Mouse (Mus musculus) ovary, postnatal 14 days (tissue): Measurements from ENCODE around the gene Gm48551.

Experiments
- DNase-seq: peaks from one replicate; pipeline ENCODE4 v3.0.0; 2022; ENCODE audit warnings: low spot score

Gene Gm48551

DNA sequence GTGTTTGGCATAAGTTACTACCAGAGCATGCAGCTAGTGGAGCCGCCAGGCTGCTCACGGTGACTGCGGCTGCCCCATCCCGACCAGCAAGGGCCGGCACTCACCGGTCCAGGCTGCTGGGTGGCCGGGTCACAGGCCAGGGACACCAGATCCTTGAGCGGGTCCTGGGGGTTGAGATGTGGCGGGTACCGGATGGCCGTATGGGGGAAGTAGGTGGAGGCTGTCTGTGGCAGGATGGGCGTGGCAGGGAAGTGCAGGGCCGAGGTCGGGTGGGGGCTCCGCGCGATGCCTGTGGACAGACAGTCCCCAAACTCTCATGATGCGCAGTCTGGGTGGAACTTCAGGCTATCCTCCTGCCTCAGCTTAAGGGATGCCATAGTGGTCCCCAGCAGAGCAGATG lies 20.5 kb downstream of the Gm48551 start:
- DNase-seq, result no peak

DNA sequence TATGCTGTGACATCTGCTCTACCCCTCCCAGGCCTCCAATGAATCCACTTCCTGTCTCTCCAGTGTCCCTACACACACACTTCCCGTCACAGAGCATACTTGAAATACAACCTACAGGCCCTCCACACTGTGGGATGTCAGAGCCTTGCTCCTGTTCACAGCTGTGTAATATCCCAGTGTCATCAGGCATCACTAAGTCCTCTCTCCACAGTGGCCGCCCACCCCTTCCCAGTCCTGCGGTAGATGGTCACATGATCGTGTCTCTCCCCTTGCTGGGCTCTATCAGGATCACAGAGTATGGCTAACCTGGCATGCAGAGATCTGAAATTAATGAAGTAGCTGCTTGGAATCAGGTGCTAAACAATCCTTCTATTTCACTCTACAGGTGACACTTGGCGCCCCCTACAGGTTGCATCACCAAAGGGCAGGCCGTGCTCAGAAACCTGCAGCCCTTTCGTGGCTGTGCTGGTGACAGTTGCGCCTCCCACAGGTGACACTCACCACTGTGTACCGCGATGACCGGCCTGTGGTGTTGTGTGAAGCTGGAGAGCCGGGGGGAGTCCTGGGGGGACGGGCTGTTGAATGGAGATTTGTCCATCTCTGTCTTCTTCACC lies 21.4 kb downstream of the Gm48551 start:
- no peak for DNase-seq

GRCm38 (mm10) chr10:81406504-81407440 lies 22.5 kb downstream of the Gm48551 start:
- DNase-seq, result no peak

DNA sequence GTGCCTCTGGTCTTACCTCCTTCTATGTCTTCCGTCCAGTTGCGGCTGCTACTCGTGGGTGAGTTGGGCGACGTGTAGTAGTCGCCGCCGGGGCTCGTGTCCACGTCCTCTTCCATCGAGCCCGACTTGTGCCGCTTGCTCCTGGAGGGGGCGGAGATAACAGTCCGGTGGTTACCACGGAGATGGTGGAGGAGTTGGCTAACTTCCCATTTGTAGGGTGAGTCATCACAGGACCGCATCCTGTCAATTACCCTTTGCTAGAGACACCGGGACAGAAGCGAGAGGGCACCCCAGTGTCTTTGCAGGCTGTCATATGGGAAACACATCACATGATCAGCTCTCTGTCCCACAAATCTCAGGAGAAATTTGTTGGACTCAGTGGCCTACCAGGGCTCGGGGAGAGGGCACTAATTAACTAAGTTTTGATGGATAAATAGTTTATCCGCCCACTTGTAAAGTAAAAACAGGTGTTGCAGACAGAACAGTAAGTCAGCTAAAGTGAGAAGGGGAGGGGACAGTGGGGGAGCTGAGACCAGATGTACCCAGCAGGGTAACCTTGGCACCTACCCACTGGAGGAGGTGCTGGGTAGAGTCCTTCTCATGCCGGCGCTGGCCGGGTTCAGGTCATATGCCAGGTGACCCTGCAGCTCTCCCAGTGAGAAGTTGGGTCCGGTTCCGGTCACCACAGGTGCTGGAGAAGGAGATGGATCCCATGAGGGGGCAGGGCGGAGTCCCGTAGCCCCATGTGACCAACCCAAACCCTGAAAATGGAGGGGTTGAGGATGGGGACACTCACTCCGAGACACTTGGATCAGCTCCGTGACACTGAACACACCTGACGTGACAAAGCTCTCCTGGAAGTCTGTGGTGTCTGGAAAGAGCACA lies 23.5 kb downstream of the Gm48551 start:
- no peak for DNase-seq

DNA sequence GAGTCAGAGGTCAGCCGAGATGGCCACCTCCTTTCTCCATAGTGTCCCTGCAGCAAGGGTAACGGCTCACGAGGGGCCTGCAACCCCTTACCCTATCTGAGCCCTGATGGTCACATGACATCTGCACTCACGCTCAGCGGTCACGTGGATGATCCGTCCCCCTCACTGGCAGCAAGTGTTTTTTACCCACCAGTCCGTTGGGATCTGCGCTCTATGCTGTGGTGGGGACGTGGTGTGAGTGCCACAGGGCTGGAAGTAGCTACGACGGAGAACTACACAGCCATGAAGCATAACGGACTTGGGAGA lies 24.1 kb downstream of the Gm48551 start:
- DNase-seq, result no peak

- DNase-seq, result no peak
Observed at GRCm38 (mm10) chr10:81408871-81409291, 24.6 kb downstream of the Gm48551 start.

- no peak for DNase-seq
Observed at GRCm38 (mm10) chr10:81409330-81409729, 25.1 kb downstream of the Gm48551 start.

- no peak for DNase-seq
Observed at GRCm38 (mm10) chr10:81410350-81410749, 26.1 kb downstream of the Gm48551 start.

DNA sequence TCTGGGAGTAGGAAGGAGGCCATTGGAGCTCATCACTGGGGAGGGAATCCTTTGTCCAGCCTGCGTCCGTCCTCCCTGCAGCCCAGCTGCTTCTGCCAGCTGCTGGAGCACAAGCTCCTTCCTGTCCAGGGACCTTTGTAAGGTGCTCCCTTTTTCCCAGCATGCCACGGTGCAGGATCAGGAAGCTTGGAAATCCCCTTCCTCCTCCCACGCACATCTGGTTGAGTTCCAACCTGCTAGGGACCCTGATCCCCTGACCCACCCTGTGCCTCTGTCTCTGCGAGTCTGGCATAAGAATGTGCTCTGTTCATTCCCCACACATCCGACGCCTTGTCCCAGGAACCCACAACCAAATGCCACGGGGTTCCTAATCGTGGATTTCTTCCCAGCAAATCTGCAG lies 26.7 kb downstream of the Gm48551 start:
- DNase-seq, result no peak

- DNase-seq, result peak; percentile 86
Observed at GRCm38 (mm10) chr10:81411471-81412400, 27.5 kb downstream of the Gm48551 start.

GRCm38 (mm10) chr10:81412586-81413309 lies 28.5 kb downstream of the Gm48551 start:
- DNase-seq, result no peak

GRCm38 (mm10) chr10:81413310-81414261 lies 29.3 kb downstream of the Gm48551 start:
- peak; percentile 84 for DNase-seq

GRCm38 (mm10) chr10:81414682-81415081 lies 30.4 kb downstream of the Gm48551 start:
- no peak for DNase-seq

- no peak for DNase-seq
Observed at GRCm38 (mm10) chr10:81415146-81415545, 30.9 kb downstream of the Gm48551 start.

- no peak for DNase-seq
Observed at GRCm38 (mm10) chr10:81415549-81416310, 31.5 kb downstream of the Gm48551 start.

- DNase-seq, result peak; percentile 84
Observed at GRCm38 (mm10) chr10:81416581-81417226, 32.4 kb downstream of the Gm48551 start.

DNA sequence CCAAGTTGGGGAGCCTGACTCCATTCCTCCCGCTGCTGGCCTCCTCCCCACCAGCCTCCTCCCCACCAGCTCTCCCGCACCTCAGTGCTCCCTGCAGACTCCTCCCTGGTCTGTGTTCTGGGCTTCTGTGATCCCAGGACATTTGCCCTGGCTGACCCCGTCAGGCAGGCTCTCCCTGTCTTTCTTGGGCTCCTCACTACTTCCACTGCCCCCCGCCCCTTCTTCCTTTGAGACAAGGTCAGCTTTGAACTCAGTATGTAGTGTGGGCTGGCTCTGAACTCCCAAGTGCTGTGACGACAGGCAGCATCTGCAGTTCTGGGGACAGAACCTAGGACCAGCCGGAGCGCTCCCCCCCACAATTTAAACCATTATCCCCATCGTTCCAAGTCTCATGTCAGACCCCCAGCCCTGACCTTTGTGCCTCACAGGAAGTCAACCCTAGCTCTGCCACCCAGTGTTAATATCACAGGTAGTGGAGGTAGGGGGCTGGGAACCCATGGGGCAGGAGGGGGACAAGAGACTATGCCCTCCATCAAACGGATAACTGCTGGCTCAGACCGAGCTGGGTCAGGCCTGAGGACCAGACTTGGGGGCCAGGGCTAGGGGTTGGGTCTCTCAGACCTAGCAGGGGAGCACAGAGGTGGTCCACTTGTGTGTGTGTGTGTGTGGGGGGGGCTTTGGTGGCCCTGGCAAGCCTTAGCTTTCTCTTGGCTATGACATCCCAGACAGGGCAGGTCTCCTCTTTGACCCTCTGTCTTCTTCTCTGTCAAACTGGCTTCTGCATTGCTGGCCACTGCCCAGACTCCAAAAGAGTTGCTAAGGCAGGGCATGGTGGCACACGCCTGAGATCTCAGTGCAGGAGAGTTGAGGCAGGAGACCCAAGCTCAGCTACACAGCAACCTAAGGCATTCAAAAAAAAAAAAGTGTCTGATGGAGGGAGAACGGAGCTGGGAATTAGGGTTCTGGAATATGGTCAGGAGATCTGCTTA lies 33.3 kb downstream of the Gm48551 start:
- no peak for DNase-seq
